Mouse (Mus musculus): ENCODE measurements at regions not wholly inside any gene's neighbourhood (a gene's known extent, or its start where the extent isn't known, plus 50 kb on each side); places are given as distances from the start of the nearest gene placed in this dataset.

DNA sequence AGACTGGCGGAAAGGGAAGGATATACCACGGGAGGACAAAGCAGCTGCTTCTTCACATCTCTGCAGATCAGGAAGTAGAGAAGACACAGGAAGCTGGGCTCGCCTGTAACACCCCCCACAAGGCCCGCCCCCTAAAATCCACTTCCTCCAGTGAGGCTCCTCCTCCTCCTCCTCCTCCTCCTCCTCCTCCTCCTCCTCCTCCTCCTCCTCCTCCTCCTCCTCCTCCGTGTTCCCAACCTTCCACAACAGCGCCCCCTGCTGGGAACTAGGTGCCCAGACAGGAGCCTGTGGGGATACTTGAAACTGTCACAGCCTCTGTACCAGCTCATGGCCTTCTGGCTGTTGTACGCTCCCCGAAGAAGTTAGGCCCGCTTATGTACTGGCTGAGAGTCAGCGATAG lies 115.2 kb downstream of the Gm26897 start:
- TF ChIP-seq POLR2AphosphoS2 (IDR thresholded peaks at IDR 0.05; ENCODE audit: low read depth, low read length) (no peak), E2F4 (IDR thresholded peaks at IDR 0.05; ENCODE audit: insufficient replicate concordance, low read depth, low read length) (no peak), CHD2 (IDR thresholded peaks at IDR 0.05; ENCODE audit: low read length) (no peak), NRF1 (IDR thresholded peaks at IDR 0.05; ENCODE audit: low read depth, low read length) (no peak)

Measured in CH12.LX (cell line).